Mouse (Mus musculus) urinary bladder, adult 2 months (tissue): ENCODE data around the gene Ap4m1. TPM values are rescaled to one million over a fixed set of nuclear protein-coding genes. Genes with fewer than 3 reads are reported as not detected.

ENCODE experiments used
- DNase-seq: peaks from one replicate; pipeline ENCODE4 v3.0.0; 2022; ENCODE audit warnings: low spot score
- polyA plus RNA-seq: library from polyadenylated mRNA; depleted of rRNA; stranded (reverse); fragments of >200 nt; gene quantifications from 2 replicates; pipeline ENCODE4 v1.2.3, GENCODE M21; 2012; rRNA removed

Ap4m1 gene
- 29.6 and 31.1 TPM in 2 replicates for polyA plus RNA-seq

GRCm38 (mm10) chr5:138171695-138172491, at the start of gene Ap4m1, which contains the start of gene Mcm7:
Gene Ap4m1, plus strand, starts transcription at chr5:138172002.
Gene Mcm7, minus strand, starts transcription at chr5:138172422.
- peak; percentile 83 for DNase-seq

GRCm38 (mm10) chr5:138132425-138133064, 39.3 kb upstream of the Ap4m1 start:
- no peak for DNase-seq

- no peak for DNase-seq
Observed at GRCm38 (mm10) chr5:138137257-138137656, 34.5 kb upstream of the Ap4m1 start.

- DNase-seq, result no peak
Observed at GRCm38 (mm10) chr5:138137935-138138549, 33.8 kb upstream of the Ap4m1 start.

- no peak for DNase-seq
Observed at GRCm38 (mm10) chr5:138138585-138138984, 33.2 kb upstream of the Ap4m1 start.

- DNase-seq, result no peak
Observed at GRCm38 (mm10) chr5:138154390-138154789, 17.4 kb upstream of the Ap4m1 start.

GRCm38 (mm10) chr5:138155443-138155976, 16.3 kb upstream of the Ap4m1 start, which contains the start of gene Zfp113:
Gene Zfp113, minus strand, starts transcription at chr5:138155744.
- DNase-seq, result peak; percentile 67

- DNase-seq, result no peak
Observed at GRCm38 (mm10) chr5:138160224-138160762, 11.5 kb upstream of the Ap4m1 start.

GRCm38 (mm10) chr5:138160842-138161665, 10.7 kb upstream of the Ap4m1 start, which contains the start of gene Cops6:
Gene Cops6, plus strand, starts transcription at chr5:138161071.
- peak; percentile 94 for DNase-seq

GRCm38 (mm10) chr5:138163046-138163445, 8.8 kb upstream of the Ap4m1 start:
- DNase-seq, result no peak

- DNase-seq, result no peak
Observed at GRCm38 (mm10) chr5:138163610-138164009, 8.2 kb upstream of the Ap4m1 start.

- DNase-seq, result no peak
Observed at GRCm38 (mm10) chr5:138165594-138165993, 6.2 kb upstream of the Ap4m1 start.

- peak; percentile 91 for DNase-seq
Observed at GRCm38 (mm10) chr5:138170936-138171561, 753 bp upstream of the Ap4m1 start.

GRCm38 (mm10) chr5:138173217-138173616, 1.4 kb downstream of the Ap4m1 start:
- DNase-seq, result no peak

- DNase-seq, result peak; percentile 72
Observed at GRCm38 (mm10) chr5:138186950-138187638, 15.3 kb downstream of the Ap4m1 start, which contains the start of the genes Taf6 and Cnpy4. Gene Taf6, minus strand, starts transcription at chr5:138187451. Gene Cnpy4, plus strand, starts transcription at chr5:138187485.

- DNase-seq, result no peak
Observed at GRCm38 (mm10) chr5:138187661-138188306, 16.0 kb downstream of the Ap4m1 start.

- DNase-seq, result peak; percentile 75
Observed at GRCm38 (mm10) chr5:138193771-138194727, 22.2 kb downstream of the Ap4m1 start, which contains the start of gene Mblac1. Gene Mblac1, plus strand, starts transcription at chr5:138194314.
